Mouse (Mus musculus): Measurements from ENCODE around the gene Kcnh2.
"Not testable (repeated sequence)": the region's sequence is repeated elsewhere in the genome, so short reads cannot be mapped to it uniquely, and the experiment has no call there.

Kcnh2 gene

GRCm38 (mm10) chr5:24351278-24351677 lies at the start of gene Kcnh2:
TSS of gene Kcnh2 (minus strand) at chr5:24351604.
- no peak for DNase-seq (ENCODE audit: low spot score)

- DNase-seq (ENCODE audit: low spot score): no peak
Measured at GRCm38 (mm10) chr5:24400362-24400761, 49.0 kb upstream of the Kcnh2 start.

DNA sequence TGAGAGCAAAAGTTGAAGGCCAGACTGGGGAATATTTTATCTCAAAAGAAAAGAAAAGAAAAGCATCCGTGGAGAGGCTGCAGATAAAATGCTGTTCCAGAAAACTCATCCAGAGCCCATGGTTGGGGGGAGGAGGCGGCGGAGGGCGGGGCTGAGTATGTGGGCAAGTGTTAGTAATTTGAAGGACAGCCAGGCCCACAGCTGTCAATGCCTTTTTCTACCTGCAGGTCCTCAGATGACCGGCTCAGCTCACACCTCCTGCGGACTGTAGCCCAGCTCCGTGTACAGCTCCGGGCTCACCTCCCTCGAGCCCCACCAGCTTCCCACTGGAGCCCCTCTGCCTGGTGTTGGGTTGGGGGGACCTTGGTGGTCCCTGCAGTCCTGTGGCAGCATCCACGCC lies 48.3 kb upstream of the Kcnh2 start:
- no peak for DNase-seq (ENCODE audit: low spot score)

GRCm38 (mm10) chr5:24396254-24396653 lies 44.9 kb upstream of the Kcnh2 start:
- DNase-seq (ENCODE audit: low spot score): not testable (repeated sequence)

DNA sequence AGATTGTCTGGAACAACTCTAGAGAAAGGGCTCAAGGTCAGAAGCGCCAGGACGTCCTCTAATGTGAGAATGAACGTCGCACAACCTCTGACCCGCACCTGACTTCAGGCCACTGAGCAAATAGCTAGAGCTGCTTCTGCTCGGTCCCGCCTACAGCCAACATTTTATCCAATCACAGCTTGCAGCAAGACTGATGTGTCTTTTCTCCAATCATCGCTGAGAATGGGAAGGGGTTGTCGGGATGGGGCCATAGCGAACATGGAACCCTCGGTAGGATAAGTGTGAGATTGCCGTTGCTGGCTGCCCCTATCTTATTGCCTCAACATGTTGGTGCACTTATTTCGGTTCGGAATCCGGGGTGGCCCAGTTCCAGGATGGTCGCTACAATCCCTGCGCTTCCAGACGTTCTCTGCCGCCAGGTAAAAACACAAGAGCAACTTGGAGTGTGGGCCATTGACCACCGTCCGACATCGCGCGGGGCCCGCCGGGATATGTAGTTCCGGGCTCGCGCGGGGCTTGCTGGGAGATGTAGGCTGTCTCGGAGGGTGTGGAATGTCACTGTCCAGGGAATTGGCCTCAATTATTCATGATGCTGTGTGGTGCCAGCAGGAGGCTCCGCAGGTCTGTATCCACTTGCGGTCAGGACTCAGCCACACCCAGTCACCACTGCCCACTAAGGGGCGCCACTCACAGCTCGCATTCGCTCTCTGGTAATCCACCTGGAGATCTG lies 42.9 kb upstream of the Kcnh2 start:
- DNase-seq (ENCODE audit: low spot score): peak; percentile 92

DNA sequence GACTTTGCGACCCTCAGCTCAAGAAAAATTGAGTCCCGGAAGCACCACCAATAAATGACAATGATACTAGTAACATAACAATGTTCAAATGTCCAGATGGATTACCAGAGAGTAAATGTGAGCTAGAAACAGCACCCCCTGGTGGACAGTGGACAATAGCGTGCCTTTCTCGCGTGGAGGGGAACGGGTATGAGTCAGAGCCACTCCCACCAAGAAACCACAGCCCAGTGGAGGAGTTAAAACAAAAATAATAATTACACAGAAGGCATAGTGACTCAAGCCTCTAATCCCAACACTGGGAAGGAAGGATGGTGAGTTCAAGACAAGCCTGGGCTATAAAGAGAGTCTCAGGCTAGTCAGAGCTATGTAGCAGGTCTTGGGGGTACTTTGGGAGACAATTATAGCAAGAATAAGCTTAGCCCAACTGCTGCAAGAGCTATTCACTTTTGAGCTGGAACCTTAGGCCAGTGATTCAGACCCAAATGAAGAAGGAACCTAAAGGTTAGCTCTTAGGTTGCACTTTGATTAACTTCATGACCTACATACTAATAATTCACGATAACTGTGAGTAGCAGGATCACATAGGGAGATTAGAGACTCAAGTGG lies 42.1 kb upstream of the Kcnh2 start, which contains the start of gene Abcb8:
Gene Abcb8, plus strand, starts transcription at position 272 of the 606 bp plus-strand sequence.
- DNase-seq (ENCODE audit: low spot score): peak; percentile 63

DNA sequence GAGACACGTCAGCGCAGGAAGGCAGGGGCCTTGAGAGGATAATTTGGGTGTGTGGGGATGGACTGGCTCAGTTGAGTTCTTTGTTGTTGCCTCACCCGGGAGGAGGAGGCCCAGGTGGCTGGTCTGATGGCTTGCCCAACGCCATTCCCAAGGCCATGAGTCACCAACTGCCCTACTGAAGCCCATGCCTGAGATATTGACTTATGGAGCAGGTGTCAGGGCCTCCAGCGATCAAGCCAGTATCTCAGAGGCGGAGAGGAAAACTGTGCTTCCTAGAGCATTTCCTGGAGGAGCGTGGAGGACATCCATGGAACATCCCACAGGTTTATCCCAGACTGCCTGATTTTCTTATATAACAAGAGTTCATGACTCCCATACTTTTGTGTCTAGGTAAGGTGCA lies 41.3 kb upstream of the Kcnh2 start:
- DNase-seq (ENCODE audit: low spot score): no peak

GRCm38 (mm10) chr5:24391864-24392263 lies 40.5 kb upstream of the Kcnh2 start, which contains the start of gene Atg9b:
TSS of gene Atg9b (minus strand) at chr5:24392143.
- DNase-seq (ENCODE audit: low spot score): no peak

DNA sequence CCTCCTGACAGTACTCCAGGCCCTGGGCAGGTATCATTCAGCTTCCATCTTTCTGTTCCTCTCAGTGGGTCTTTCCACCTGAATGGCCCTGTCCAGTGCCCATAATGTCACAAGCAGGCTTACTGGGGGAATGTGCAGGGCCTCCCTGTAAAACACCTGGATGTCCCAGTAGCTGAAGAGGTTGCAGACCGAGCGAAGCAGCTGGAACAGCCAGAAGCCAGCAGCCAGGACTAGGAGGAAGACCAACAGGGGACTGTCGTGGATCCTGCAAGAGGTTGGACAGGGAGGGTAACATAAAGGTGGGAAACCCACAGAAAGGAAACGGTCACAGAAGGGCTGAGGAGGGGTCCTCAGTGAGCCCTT lies 38.2 kb upstream of the Kcnh2 start:
- no peak for DNase-seq (ENCODE audit: low spot score)

DNA sequence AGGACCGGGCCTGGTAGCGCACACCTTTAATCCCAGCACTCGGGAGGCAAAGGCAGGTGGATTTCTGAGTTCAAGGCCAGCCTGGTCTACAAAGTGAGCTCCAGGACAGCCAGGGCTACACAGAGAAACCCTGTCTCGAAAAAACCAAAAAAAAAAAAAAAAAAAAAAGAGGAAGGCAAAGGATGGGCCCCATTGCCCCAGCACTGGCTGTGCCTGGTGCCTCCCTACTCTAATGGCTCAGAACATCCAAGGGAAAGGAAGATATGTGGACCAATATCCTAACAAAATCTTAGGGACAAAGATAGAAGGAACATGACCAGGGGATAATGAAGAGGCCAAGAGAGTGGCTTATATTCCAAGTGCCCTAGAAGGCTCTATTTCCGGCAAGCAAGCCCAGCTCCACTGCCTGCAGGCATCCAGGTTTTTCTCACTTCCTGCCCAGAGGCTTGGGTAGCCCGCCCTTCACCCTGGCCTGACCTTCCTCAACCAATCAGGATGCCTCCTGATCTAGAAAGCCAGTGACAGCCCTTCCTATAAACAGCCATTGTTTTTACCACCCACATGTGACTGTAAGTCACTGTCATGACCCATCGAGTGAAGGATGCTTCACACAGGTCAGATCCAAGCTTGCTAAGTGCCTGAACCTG lies 37.7 kb upstream of the Kcnh2 start:
- no peak for DNase-seq (ENCODE audit: low spot score)

GRCm38 (mm10) chr5:24388246-24388915 lies 37.0 kb upstream of the Kcnh2 start:
- no peak for DNase-seq (ENCODE audit: low spot score)

DNA sequence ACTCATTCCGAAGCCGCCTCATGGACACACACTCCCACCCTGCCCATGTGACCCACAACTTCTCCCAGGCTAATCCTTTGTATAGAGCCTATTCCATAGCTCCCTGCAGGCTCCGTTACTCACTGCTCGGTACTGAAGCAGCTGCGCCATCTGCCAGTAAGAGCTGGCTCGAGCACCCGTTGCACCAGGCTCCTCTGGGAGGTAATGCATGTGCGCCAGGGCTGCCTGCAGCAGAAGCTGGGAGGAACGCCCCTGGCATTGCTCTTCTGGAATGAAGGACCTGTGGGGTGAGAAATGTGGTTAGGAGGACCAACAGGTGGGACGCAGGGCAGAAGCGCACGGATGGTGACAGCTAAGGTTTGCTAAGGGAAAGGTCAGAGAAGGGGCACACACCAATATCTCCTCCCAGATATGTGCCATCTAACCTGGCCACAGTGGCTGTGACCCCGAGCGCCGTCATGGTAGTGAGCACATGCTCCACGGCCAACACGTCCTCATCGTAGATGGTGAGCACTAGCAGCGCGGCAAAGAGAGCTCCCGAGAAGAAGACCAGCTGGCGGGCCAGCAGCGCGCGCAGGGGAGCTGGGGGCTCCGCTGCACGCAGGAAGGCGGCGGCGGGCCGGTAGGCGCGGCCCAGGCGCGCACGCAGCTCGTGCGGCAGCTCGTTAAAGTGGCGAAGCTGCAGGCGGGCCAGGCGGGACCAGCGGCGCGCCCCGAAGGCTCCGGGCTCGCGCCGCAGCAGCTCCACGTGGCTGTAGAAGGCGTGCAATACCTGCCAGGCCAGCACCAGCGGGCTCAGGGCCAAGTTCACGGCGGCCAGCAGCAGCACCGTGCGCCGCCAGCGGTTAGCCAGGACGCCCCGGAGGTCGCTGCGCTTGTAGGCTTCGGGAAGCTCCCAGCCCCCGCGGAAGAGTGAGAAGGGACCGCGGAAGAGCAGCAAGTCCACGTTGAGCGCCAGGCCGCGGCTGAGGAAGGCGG lies 36.1 kb upstream of the Kcnh2 start:
- DNase-seq (ENCODE audit: low spot score): no peak

- no peak for DNase-seq (ENCODE audit: low spot score)
Measured at GRCm38 (mm10) chr5:24385887-24386550, 34.6 kb upstream of the Kcnh2 start.

DNA sequence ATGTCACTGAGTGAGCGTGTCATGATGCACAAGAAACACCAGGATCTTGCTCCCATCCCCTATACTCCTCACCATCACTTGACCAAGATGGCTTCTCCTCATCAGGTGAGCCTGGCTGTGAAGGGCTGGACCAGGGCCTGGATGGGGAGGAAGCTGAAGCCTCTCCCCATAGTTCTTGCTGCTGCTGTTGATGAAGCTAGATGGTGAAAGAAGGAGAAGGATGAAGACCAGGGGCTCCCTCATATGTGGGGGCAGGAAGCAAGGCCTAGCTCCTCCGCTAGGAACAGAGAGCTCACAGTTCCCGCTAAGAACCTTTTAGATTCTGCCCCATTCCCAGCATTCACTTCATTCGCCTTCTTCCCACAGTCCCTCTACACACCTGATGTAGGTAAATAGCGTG lies 34.0 kb upstream of the Kcnh2 start:
- DNase-seq (ENCODE audit: low spot score): no peak

- no peak for DNase-seq (ENCODE audit: low spot score)
Measured at GRCm38 (mm10) chr5:24384407-24384806, 33.0 kb upstream of the Kcnh2 start.

DNA sequence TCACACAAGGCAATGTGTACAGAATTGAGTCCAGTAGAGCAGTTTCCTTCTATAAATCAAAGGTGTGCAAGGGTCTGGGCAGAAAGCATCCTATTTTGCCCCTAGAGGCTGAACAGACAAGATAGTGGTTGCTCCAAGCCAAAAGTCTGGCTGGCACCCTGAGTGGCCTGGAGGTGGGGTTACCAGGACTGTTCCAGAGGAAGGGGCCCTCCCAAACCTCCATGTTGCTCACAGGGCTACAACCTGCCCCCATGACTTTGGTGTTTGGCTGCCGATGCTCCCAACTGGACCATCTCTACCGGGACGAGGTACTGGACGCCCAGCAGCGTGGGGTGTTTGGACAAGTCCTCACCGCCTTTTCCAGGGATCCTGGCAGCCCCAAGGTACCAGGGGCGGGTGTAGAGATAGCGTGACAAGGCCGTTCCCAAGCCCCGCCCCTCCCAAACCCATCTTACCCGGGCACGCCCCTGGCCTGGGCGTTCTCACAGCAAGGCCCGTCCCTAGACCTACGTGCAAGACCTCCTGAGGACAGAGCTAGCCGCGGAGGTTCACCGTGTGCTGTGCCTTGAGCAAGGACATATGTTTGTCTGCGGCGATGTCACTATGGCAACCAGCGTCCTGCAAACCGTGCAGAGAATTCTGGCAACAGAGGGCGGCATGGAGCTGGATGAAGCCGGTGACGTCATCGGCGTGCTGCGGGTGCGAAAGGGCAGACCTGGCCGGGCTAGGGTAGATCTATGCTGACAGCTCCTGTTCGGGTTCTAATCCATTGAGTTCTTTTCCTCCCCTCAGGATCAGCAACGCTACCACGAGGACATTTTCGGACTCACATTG lies 31.8 kb upstream of the Kcnh2 start:
- peak; percentile 90 for DNase-seq (ENCODE audit: low spot score)

GRCm38 (mm10) chr5:24381988-24382387 lies 30.6 kb upstream of the Kcnh2 start:
- no peak for DNase-seq (ENCODE audit: low spot score)

- no peak for DNase-seq (ENCODE audit: low spot score)
Measured at GRCm38 (mm10) chr5:24381486-24381885, 30.1 kb upstream of the Kcnh2 start.

DNA sequence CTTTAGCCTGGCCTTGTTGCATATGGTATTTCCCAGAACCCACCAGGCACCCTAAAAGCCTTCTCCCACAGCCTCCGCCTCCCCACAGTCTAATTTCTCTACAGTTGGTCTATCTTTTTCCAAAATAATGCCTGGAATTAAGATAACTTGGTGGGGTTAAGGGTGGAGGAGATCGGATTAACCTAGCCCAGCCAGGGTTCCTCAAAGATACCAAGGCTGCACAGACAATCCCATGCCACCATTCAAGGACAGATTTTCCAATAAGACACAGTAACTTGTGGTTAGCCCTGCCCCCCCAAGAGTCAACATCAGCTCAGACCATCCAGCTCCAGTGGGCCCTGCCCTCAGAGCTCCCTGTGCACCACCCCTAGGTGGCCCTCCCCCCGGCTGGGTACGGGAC lies 29.1 kb upstream of the Kcnh2 start:
- DNase-seq (ENCODE audit: low spot score): no peak

DNA sequence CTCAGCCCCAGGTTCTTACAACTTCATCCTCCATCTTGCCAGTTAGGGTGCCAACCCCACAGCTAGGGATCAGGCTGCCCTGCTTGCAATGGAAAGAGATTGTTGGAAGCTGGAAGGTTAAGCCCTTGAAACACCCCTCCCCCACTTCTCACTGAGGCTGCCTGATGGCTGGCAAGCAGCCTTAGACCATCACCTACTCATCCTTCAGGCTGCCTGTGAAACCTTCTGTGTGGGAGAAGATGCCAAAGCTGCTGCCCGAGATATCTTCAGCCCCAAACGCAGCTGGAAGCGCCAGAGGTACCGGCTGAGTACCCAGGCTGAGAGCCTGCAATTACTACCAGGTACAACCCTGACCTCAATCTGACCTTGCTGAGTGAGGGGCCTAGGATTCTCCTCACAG lies 28.1 kb upstream of the Kcnh2 start:
- no peak for DNase-seq (ENCODE audit: low spot score)
